Mouse (Mus musculus) forebrain, embryonic 16.5 days (tissue): ENCODE measurements around the gene Filip1l. TPM values are rescaled to one million over a fixed set of nuclear protein-coding genes. Genes with fewer than 3 reads are reported as not detected.

Experiments
- ATAC-seq: fragments of 200-750 bp; cut with Nextera tagmentation; 2 replicates; pipeline ENCODE4 v1.8.0; 2017; ENCODE audit warnings: mild to moderate bottlenecking, moderate library complexity
- H3K27ac ChIP-seq: fragments of 300-500 bp; sonication (generic); 2 replicates; pipeline ENCODE4 v1.5.1; 2014; ENCODE audit warnings: low read length, control low read depth
- H3K27me3 ChIP-seq: fragments of 300-500 bp; sonication (generic); replicated peaks from 2 replicates; pipeline ENCODE4 v1.6.1; 2014; ENCODE audit warnings: low read length; ENCODE audit not compliant: control insufficient read depth, insufficient read depth
- H3K36me3 ChIP-seq: fragments of 300-500 bp; sonication (generic); 2 replicates; pipeline ENCODE4 v1.6.1; 2014; ENCODE audit not compliant: control insufficient read depth, insufficient read depth
- H3K4me1 ChIP-seq: fragments of 300-500 bp; sonication (generic); replicated peaks from 2 replicates; pipeline ENCODE4 v1.6.1; 2014; ENCODE audit warnings: low read length; ENCODE audit not compliant: control insufficient read depth, insufficient read depth
- H3K4me2 ChIP-seq: fragments of 300-500 bp; sonication (generic); 2 replicates; pipeline ENCODE4 v1.6.1; 2014; ENCODE audit warnings: mild to moderate bottlenecking, low read length, control low read depth
- H3K4me3 ChIP-seq: fragments of 300-500 bp; sonication (generic); replicated peaks from 2 replicates; pipeline ENCODE4 v1.5.1; 2014; ENCODE audit warnings: mild to moderate bottlenecking, low read length, control low read depth
- H3K9ac ChIP-seq: fragments of 300-500 bp; sonication (generic); replicated peaks from 2 replicates; pipeline ENCODE4 v1.6.1; 2014; ENCODE audit warnings: low read depth, low read length, control low read depth
- H3K9me3 ChIP-seq: fragments of 300-500 bp; sonication (generic); 2 replicates; pipeline ENCODE4 v1.6.1; 2016; ENCODE audit warnings: low read length; ENCODE audit not compliant: control insufficient read depth
- WGBS: fragments of 180-500 bp; shearing (Covaris S2); extraction: QIAGEN DNeasy Blood & Tissue Kit; methylation state at CpG from one replicate; pipeline ENCODE4 v1.1.7; 2014; 5-methylcytosine and 5-hydroxymethylcytosine counted together
- polyA plus RNA-seq: library from polyadenylated mRNA; unstranded; fragments of >200 nt; fragmentation: Nextera tagmentation; extraction: Ambion mirVana; gene quantifications from 2 replicates; pipeline ENCODE4 v1.2.1, GENCODE M21; 2015

Filip1l gene
- 2.2 and 2.8 TPM in 2 replicates for polyA plus RNA-seq

DNA sequence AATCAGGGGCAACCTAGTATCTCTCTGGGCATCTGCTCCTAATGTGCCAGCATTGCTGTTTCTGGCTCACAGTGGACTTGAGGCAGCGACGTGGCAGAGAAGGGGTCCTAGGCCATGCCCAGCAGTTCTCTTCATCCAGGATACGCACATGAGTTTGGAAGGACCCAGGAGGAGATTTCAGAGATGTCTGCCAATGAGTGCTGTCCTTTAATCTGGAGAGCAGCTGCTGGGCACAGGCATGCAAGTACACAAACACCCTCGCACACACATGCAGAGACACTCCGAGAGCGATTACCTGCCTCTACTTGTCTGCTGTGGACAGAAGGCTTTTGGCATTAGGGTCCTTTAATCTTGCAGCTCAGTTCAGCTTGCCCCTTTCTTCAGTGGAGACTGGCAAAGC, at the start of gene Filip1l:
Filip1l (plus strand) TSS at position 343 of the 400 bp plus-strand sequence.
- Histone ChIP-seq H3K4me1 (peaks cover 6% of the 10 kb centered on the region; the same call in 1 of the 2 replicates), H3K27me3 (no peaks in the 10 kb centered on the region), H3K36me3 (no peaks in the 10 kb centered on the region), H3K4me2 (no peak within 1 kb of the TSS), H3K9me3 (no peaks in the 10 kb centered on the region), H3K4me3 (no peak within 1 kb of the TSS), H3K27ac (no peak within 1 kb of the TSS), H3K9ac (no peak within 1 kb of the TSS)
- ATAC-seq = no peak
- WGBS = 82% methylated on average over 6 of the region's 6 CpGs

DNA sequence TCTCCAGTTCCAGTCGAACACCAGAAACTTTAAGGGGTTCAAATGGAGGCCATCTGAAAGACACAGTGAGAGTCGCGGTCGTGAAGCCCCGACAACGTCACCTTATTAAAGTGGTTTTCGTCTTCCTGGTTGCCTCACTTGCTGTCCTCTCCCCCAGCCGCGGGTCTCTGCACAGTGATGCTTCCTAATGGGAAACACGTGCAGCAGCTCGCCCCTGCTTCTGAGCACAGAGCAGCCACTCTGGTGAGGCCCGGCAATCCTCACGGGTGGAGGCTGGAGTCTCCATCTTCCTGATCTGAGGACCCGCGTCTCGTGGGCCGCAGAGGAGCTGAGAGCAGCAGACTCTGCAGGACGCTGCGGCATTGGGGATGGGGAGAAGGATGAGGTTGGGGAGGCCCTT, 49.2 kb upstream of the Filip1l start:
- Histone ChIP-seq H3K4me2 (no peak overlapping the region), H3K9ac (no peak overlapping the region), H3K9me3 (no peaks in the 10 kb centered on the region), H3K36me3 (no peaks in the 10 kb centered on the region), H3K27me3 (no peaks in the 10 kb centered on the region), H3K4me1 (no peaks in the 10 kb centered on the region), H3K4me3 (no peak overlapping the region), H3K27ac (no peak overlapping the region)
- 67% methylated on average over 19 of the region's 19 CpGs for WGBS
- ATAC-seq = no peak

DNA sequence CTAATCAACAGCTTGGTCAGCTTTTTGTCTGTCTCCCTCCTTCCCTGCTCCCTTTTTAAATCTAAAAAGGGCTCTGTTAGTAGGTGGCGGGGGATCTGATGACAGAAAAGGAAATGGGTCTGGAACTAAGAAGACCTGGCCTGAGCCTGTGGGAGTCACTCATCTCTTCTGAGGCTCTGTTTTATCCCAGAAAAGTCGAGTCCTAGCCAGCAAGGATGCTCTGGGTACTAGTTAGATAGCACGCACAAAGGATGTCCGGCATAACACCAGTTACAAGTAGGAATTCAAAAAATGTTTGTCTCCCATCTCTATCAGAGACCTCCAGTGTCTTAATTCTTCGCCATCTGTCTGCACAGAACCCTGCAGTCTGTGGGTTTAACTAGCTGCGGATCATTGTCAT, 47.4 kb upstream of the Filip1l start:
- no peak for ATAC-seq
- H3K27ac ChIP-seq = no peak overlapping the region
- no peak overlapping the region for H3K4me3 ChIP-seq
- no peak overlapping the region for H3K9ac ChIP-seq
- H3K4me1 ChIP-seq = no peaks in the 10 kb centered on the region
- H3K36me3 ChIP-seq = no peaks in the 10 kb centered on the region
- H3K4me2 ChIP-seq = no peak overlapping the region
- H3K27me3 ChIP-seq = no peaks in the 10 kb centered on the region
- H3K9me3 ChIP-seq = no peaks in the 10 kb centered on the region
- 81% methylated on average over 6 of the region's 6 CpGs for WGBS

- no peak for ATAC-seq
- no peak overlapping the region for H3K9ac ChIP-seq
- no peaks in the 10 kb centered on the region for H3K36me3 ChIP-seq
- no peak overlapping the region for H3K27ac ChIP-seq
- no peak overlapping the region for H3K4me3 ChIP-seq
- H3K27me3 ChIP-seq = no peaks in the 10 kb centered on the region
- WGBS = 88% methylated on average over 2 of the region's 2 CpGs
- no peaks in the 10 kb centered on the region for H3K9me3 ChIP-seq
- H3K4me2 ChIP-seq = no peak overlapping the region
- H3K4me1 ChIP-seq = no peaks in the 10 kb centered on the region
These were observed 40.8 kb upstream of the Filip1l start for GRCm38 (mm10) chr16:57312130-57312529.

GRCm38 (mm10) chr16:57313487-57313886, 39.4 kb upstream of the Filip1l start:
- no peaks in the 10 kb centered on the region for H3K27me3 ChIP-seq
- no peak overlapping the region for H3K9ac ChIP-seq
- H3K9me3 ChIP-seq = no peaks in the 10 kb centered on the region
- H3K4me3 ChIP-seq = no peak overlapping the region
- H3K4me2 ChIP-seq = no peak overlapping the region
- no peaks in the 10 kb centered on the region for H3K36me3 ChIP-seq
- H3K4me1 ChIP-seq = no peaks in the 10 kb centered on the region
- H3K27ac ChIP-seq = no peak overlapping the region
- no peak for ATAC-seq
- WGBS = 88% methylated on average over 3 of the region's 3 CpGs

DNA sequence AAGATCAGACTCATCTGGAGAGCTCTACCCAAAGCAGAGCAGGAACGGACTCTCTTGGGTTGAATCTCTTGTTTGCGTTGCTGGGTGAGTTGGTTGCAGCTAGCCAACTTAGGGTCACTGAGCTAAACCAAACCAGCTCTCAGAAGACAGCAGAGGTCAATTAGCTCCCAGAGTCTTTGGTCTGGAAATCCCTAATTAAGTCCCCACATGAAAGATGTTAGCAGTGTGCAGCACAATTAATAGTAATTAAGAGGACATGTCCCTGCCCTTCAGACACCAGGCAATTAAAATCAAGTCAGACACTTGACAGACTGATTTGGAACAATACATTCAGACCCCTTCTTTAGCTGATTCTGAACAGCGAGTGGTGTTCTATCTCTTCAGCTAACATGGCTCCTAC, 38.7 kb upstream of the Filip1l start:
- no peaks in the 10 kb centered on the region for H3K9me3 ChIP-seq
- H3K27me3 ChIP-seq = no peaks in the 10 kb centered on the region
- no peak overlapping the region for H3K4me3 ChIP-seq
- no peak for ATAC-seq
- no peaks in the 10 kb centered on the region for H3K4me1 ChIP-seq
- H3K36me3 ChIP-seq = no peaks in the 10 kb centered on the region
- no peak overlapping the region for H3K9ac ChIP-seq
- no peak overlapping the region for H3K4me2 ChIP-seq
- 30% methylated on average over 3 of the region's 3 CpGs for WGBS
- no peak overlapping the region for H3K27ac ChIP-seq

GRCm38 (mm10) chr16:57315026-57315425, 37.9 kb upstream of the Filip1l start:
- Histone ChIP-seq H3K9me3 (no peaks in the 10 kb centered on the region), H3K27me3 (no peaks in the 10 kb centered on the region), H3K9ac (no peak overlapping the region), H3K4me1 (no peaks in the 10 kb centered on the region), H3K4me2 (no peak overlapping the region), H3K36me3 (no peaks in the 10 kb centered on the region), H3K4me3 (no peak overlapping the region), H3K27ac (no peak overlapping the region)
- no peak for ATAC-seq
- WGBS = 91% methylated on average over 9 of the region's 9 CpGs

DNA sequence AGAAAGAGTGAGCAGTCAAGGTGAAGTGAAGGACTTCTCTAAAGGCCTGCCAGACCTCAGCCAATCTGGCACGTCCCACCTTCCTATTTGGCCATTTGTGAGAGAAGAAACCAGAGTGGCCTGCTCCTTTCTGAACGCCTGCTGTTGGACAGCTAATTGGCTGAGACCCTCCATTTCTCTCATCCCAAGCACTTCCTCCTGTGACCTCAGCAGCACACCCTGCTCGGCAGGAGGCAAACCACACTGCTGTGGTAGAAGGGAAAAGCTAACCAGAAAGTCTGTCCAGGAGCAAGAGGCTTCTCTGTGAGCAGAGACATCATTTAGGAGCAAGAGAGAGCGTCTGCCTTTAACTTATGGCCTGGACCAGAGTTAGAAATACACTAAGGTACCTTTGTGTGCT, 35.8 kb upstream of the Filip1l start:
- H3K36me3 ChIP-seq = no peaks in the 10 kb centered on the region
- no peak overlapping the region for H3K4me3 ChIP-seq
- no peaks in the 10 kb centered on the region for H3K4me1 ChIP-seq
- WGBS = 80% methylated on average over 4 of the region's 4 CpGs
- H3K27me3 ChIP-seq = no peaks in the 10 kb centered on the region
- no peak overlapping the region for H3K4me2 ChIP-seq
- ATAC-seq = no peak
- H3K9me3 ChIP-seq = no peaks in the 10 kb centered on the region
- no peak overlapping the region for H3K27ac ChIP-seq
- no peak overlapping the region for H3K9ac ChIP-seq

GRCm38 (mm10) chr16:57317882-57318636, 34.8 kb upstream of the Filip1l start:
- Histone ChIP-seq H3K4me3 (no peak overlapping the region), H3K36me3 (no peaks in the 10 kb centered on the region), H3K4me1 (no peaks in the 10 kb centered on the region), H3K9me3 (no peaks in the 10 kb centered on the region), H3K27ac (no peak overlapping the region), H3K4me2 (no peak overlapping the region), H3K27me3 (no peaks in the 10 kb centered on the region), H3K9ac (no peak overlapping the region)
- WGBS = 72% methylated on average over 13 of the region's 13 CpGs
- ATAC-seq = no peak
